Mouse (Mus musculus) midbrain, embryonic 15.5 days (tissue): ENCODE data around the gene Krt4. TPM values are rescaled to one million over a fixed set of nuclear protein-coding genes. Genes with fewer than 3 reads are reported as not detected.

ENCODE experiments used
- ATAC-seq: fragments of 200-750 bp; cut with Nextera tagmentation; replicated peaks from 2 replicates; pipeline ENCODE4 v1.8.0; 2017; ENCODE audit warnings: moderate TSS enrichment
- H3K27ac ChIP-seq: fragments of 300-500 bp; sonication (generic); 2 replicates; pipeline ENCODE4 v1.5.1; 2015; ENCODE audit warnings: mild to moderate bottlenecking, inconsistent platforms
- H3K27me3 ChIP-seq: fragments of 300-500 bp; sonication (generic); replicated peaks from 2 replicates; pipeline ENCODE4 v1.6.1; 2015; ENCODE audit warnings: inconsistent platforms
- H3K36me3 ChIP-seq: fragments of 300-500 bp; sonication (generic); replicated peaks from 2 replicates; pipeline ENCODE4 v1.6.1; 2015; ENCODE audit warnings: inconsistent platforms
- H3K4me1 ChIP-seq: fragments of 300-500 bp; sonication (generic); 2 replicates; pipeline ENCODE4 v1.6.1; 2015; ENCODE audit warnings: inconsistent platforms
- H3K4me2 ChIP-seq: fragments of 300-500 bp; sonication (generic); 2 replicates; pipeline ENCODE4 v1.6.1; 2015; ENCODE audit warnings: inconsistent platforms, mild to moderate bottlenecking, moderate library complexity
- H3K4me3 ChIP-seq: fragments of 300-500 bp; sonication (generic); 2 replicates; pipeline ENCODE4 v1.5.1; 2015; ENCODE audit warnings: mild to moderate bottlenecking, inconsistent platforms
- H3K9ac ChIP-seq: fragments of 300-500 bp; sonication (generic); 2 replicates; pipeline ENCODE4 v1.6.1; 2015; ENCODE audit warnings: mild to moderate bottlenecking, inconsistent platforms
- H3K9me3 ChIP-seq: fragments of 300-500 bp; sonication (generic); 2 replicates; pipeline ENCODE4 v1.6.1; 2016; ENCODE audit warnings: inconsistent platforms
- WGBS: fragments of 180-500 bp; shearing (Covaris S2); methylation state at CpG from one replicate; pipeline ENCODE4 v1.1.7; 2015; ENCODE audit warnings: mixed read lengths; 5-methylcytosine and 5-hydroxymethylcytosine counted together
- microRNA-seq: library from miRNA; unstranded; fragments of <30 nt; microRNA quantifications from one replicate; pipeline ENCODE4, GENCODE M21; 2016
- polyA plus RNA-seq: library from polyadenylated mRNA; unstranded; fragments of >200 nt; fragmentation: Nextera tagmentation; extraction: Ambion mirVana; gene quantifications from 2 replicates; pipeline ENCODE4 v1.2.1, GENCODE M21; 2015

Krt4 gene
- polyA plus RNA-seq, 1 experiment from 2014 or later, result 0.90 TPM

DNA sequence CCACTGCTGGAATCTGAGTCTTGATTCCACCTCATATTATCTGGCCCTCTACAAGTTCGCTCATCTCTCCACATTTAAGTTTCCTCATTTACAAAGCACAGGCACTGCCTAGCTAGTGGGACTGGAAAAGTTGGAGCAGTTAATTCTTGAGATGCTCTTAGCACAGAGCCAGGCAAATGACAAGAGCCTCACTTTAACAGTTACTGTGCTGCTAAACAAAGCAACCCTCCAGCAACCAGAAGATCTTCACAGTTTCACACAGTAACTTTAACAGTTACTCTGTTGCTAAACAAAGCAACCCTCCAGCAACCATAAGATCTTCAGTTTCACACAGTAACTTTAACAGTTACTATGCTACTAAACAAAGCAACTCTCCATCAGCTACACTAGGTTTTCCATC is 50.2 kb downstream of the Krt4 start:
- Histone ChIP-seq H3K4me1 (peaks cover 3% of the 10 kb centered on the region), H3K27ac (no peak overlapping the region), H3K4me2 (no peak overlapping the region), H3K9me3 (no peaks in the 10 kb centered on the region), H3K36me3 (no peaks in the 10 kb centered on the region), H3K27me3 (no peaks in the 10 kb centered on the region), H3K4me3 (no peak overlapping the region), H3K9ac (no peak overlapping the region)
- ATAC-seq, result no peak
- WGBS, result 88% methylated on average over 1 of the region's 1 CpGs

DNA sequence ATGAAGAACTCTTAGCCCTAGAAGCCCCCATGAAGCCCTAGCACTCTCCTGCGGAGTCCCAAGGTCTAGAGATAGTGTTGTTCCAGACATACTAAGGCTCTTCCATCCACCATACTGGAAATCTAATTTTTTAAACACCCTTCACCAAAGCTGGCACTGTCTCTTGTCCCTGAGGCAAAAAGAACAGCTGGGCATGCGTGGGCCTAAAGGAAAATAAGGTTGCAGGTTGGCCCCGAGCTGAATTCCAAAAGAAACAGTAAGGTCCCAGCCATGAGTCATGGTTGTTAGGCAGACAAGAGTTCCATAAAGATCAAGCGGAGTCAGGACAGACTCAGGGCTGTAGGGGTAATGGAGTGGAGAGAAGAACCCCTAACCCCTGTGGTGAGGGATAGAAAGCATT is 51.3 kb downstream of the Krt4 start:
- no peak for ATAC-seq
- Histone ChIP-seq H3K27me3 (no peaks in the 10 kb centered on the region), H3K4me2 (no peak overlapping the region), H3K4me1 (peaks cover 10% of the 10 kb centered on the region), H3K27ac (no peak overlapping the region), H3K9ac (no peak overlapping the region), H3K36me3 (no peaks in the 10 kb centered on the region), H3K4me3 (no peak overlapping the region), H3K9me3 (no peaks in the 10 kb centered on the region)
- 59% methylated on average over 4 of the region's 4 CpGs for WGBS

DNA sequence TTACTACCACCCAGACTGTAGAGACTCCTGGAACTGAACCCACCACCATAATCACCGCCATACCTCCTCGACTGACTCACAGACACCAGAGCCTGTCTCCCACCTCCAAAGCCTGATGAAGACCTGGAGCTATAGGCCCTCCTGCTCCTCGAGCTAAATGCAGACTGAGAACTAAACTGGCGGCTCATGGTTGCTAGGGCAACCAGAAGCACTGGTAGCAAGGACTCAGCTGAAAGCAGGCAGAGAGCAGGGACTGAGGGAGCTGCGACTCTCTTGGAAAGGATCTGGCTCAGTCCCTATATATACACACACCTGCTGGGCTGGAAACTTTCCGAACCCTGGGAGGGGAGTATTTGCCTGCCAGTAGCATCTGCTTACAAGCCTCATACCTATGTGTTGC is 55.1 kb downstream of the Krt4 start, which contains the start of gene Krt77:
Gene Krt77, minus strand, starts transcription at position 275 of the 400 bp plus-strand sequence.
- ATAC-seq, result peak; percentile 70
- H3K9me3 ChIP-seq, result no peaks in the 10 kb centered on the region
- H3K4me2 ChIP-seq, result no peak within 1 kb of the TSS
- peak within 1 kb of the TSS; percentile 36; the same call in 1 of the 2 replicates for H3K27ac ChIP-seq
- no peak within 1 kb of the TSS for H3K4me3 ChIP-seq
- H3K4me1 ChIP-seq, result peaks cover 10% of the 10 kb centered on the region
- H3K9ac ChIP-seq, result no peak within 1 kb of the TSS
- H3K27me3 ChIP-seq, result no peaks in the 10 kb centered on the region
- H3K36me3 ChIP-seq, result no peaks in the 10 kb centered on the region
- 23% methylated on average over 6 of the region's 6 CpGs for WGBS

Small RNAs within 50 kb of the gene (microRNA-seq; reads per million reads assigned to microRNA genes)
- gene Gm44356, result not detected

Other genes starting within 250 kb of the Krt4 start
- gene Krt6b, start 244.4 kb downstream of the Krt4 start, polyA plus RNA-seq, result not detected in 2 replicates
- gene Krt6a, start 230.4 kb downstream of the Krt4 start, polyA plus RNA-seq, result 0.17 TPM in 1 of 2 replicates, not detected in the other
- 0.10 and 5.8 TPM in 2 replicates for gene Krt5, start 211.8 kb downstream of the Krt4 start, polyA plus RNA-seq
- 0.08 TPM in 2 replicates for gene Krt71, start 181.6 kb downstream of the Krt4 start, polyA plus RNA-seq
- gene Krt72, start 138.3 kb downstream of the Krt4 start, polyA plus RNA-seq, result not detected in 2 replicates
- gene Krt73, start 122.4 kb downstream of the Krt4 start, polyA plus RNA-seq, result 0.46 and 0.73 TPM in 2 replicates
- gene Krt2, start 106.6 kb downstream of the Krt4 start, polyA plus RNA-seq, result not detected in 2 replicates
- gene Krt1, start 73.9 kb downstream of the Krt4 start, polyA plus RNA-seq, result 12.3 and 12.8 TPM in 2 replicates
- 0.23 and 0.54 TPM in 2 replicates for gene Krt77, start 55.0 kb downstream of the Krt4 start, polyA plus RNA-seq
- gene Krt76, start 31.8 kb downstream of the Krt4 start, polyA plus RNA-seq, result not detected in 2 replicates
- gene Krt79, start 15.6 kb upstream of the Krt4 start, polyA plus RNA-seq, result 0.11 and 0.13 TPM in 2 replicates
- not detected in 2 replicates for gene Krt78, start 29.6 kb upstream of the Krt4 start, polyA plus RNA-seq
- 1.8 and 2.0 TPM in 2 replicates for gene Krt8, start 79.7 kb upstream of the Krt4 start, polyA plus RNA-seq
- 3.3 and 4.4 TPM in 2 replicates for gene Krt18, start 103.4 kb upstream of the Krt4 start, polyA plus RNA-seq
- gene Eif4b, start 149.0 kb upstream of the Krt4 start, polyA plus RNA-seq, result 87.0 and 89.2 TPM in 2 replicates
- 8.3 and 12.3 TPM in 2 replicates for gene Tns2, start 175.7 kb upstream of the Krt4 start, polyA plus RNA-seq
- 78.7 and 80.2 TPM in 2 replicates for gene Spryd3, start 211.5 kb upstream of the Krt4 start, polyA plus RNA-seq
- gene Igfbp6, start 219.6 kb upstream of the Krt4 start, polyA plus RNA-seq, result 2.6 and 4.3 TPM in 2 replicates
- 0.15 TPM in 1 of 2 replicates, not detected in the other for gene Soat2, start 225.8 kb upstream of the Krt4 start, polyA plus RNA-seq